Mouse (Mus musculus) forebrain, embryonic 12.5 days (tissue): ENCODE measurements around the gene Ip6k1. TPM values are rescaled to one million over a fixed set of nuclear protein-coding genes. Genes with fewer than 3 reads are reported as not detected.

ENCODE experiments used
- ATAC-seq: fragments of 200-750 bp; cut with Nextera tagmentation; 2 replicates; pipeline ENCODE4 v1.8.0; 2017; ENCODE audit warnings: moderate TSS enrichment; ENCODE audit not compliant: low FRiP score
- H3K27ac ChIP-seq: fragments of 300-500 bp; sonication (generic); 2 replicates; pipeline ENCODE4 v1.5.1; 2016; ENCODE audit warnings: mild to moderate bottlenecking
- H3K27me3 ChIP-seq: fragments of 300-500 bp; sonication (generic); 2 replicates; pipeline ENCODE4 v1.6.1; 2016; ENCODE audit warnings: mild to moderate bottlenecking
- H3K36me3 ChIP-seq: fragments of 300-500 bp; sonication (generic); replicated peaks from 2 replicates; pipeline ENCODE4 v1.6.1; 2016; ENCODE audit warnings: mild to moderate bottlenecking
- H3K4me1 ChIP-seq: fragments of 300-500 bp; sonication (generic); 2 replicates; pipeline ENCODE4 v1.6.1; 2016
- H3K4me2 ChIP-seq: fragments of 300-500 bp; sonication (generic); 2 replicates; pipeline ENCODE4 v1.6.1; 2016; ENCODE audit warnings: mild to moderate bottlenecking, moderate library complexity
- H3K4me3 ChIP-seq: fragments of 300-500 bp; sonication (generic); replicated peaks from 2 replicates; pipeline ENCODE4 v1.5.1; 2016; ENCODE audit warnings: mild to moderate bottlenecking
- H3K9ac ChIP-seq: fragments of 300-500 bp; sonication (generic); 2 replicates; pipeline ENCODE4 v1.6.1; 2016; ENCODE audit warnings: mild to moderate bottlenecking
- H3K9me3 ChIP-seq: fragments of 300-500 bp; sonication (generic); 2 replicates; pipeline ENCODE4 v1.6.1; 2016
- WGBS: fragments of 180-500 bp; shearing (Covaris S2); methylation state at CpG from one replicate; pipeline ENCODE4 v1.1.7; 2016; 5-methylcytosine and 5-hydroxymethylcytosine counted together
- polyA plus RNA-seq: library from polyadenylated mRNA; unstranded; fragments of >200 nt; fragmentation: Nextera tagmentation; extraction: Ambion mirVana; gene quantifications from 2 replicates; pipeline ENCODE4 v1.2.1, GENCODE M21; 2016

The Ip6k1 gene
- polyA plus RNA-seq, 1 experiment from 2014 or later = 88.2 TPM

DNA sequence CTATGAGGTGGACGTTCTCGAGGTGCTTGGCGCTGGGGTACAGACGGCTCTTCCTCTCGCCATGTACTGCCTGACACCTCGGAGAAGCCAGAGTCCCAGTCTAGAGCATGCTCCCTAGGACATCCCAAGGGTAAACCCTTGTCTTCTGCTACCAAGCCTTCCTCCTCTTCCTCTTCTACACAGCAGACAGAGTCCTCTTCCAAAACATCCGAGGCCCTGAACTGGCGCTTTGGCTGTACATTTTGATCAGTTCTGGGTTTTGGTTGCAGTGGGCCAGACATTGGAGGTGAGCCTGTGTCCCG is 17.6 kb upstream of the Ip6k1 start:
- Histone ChIP-seq H3K27ac (peak overlapping the region; percentile 61; the same call in 1 of the 2 replicates), H3K4me1 (peaks cover 31% of the 10 kb centered on the region), H3K9ac (peak overlapping the region; percentile 59; the same call in 1 of the 2 replicates), H3K9me3 (no peaks in the 10 kb centered on the region), H3K4me2 (peak overlapping the region; percentile 86), H3K36me3 (no peaks in the 10 kb centered on the region), H3K4me3 (peak overlapping the region; percentile 60), H3K27me3 (peaks cover 22% of the 10 kb centered on the region)
- WGBS = 73% methylated on average over 9 of the region's 9 CpGs
- no peak for ATAC-seq

DNA sequence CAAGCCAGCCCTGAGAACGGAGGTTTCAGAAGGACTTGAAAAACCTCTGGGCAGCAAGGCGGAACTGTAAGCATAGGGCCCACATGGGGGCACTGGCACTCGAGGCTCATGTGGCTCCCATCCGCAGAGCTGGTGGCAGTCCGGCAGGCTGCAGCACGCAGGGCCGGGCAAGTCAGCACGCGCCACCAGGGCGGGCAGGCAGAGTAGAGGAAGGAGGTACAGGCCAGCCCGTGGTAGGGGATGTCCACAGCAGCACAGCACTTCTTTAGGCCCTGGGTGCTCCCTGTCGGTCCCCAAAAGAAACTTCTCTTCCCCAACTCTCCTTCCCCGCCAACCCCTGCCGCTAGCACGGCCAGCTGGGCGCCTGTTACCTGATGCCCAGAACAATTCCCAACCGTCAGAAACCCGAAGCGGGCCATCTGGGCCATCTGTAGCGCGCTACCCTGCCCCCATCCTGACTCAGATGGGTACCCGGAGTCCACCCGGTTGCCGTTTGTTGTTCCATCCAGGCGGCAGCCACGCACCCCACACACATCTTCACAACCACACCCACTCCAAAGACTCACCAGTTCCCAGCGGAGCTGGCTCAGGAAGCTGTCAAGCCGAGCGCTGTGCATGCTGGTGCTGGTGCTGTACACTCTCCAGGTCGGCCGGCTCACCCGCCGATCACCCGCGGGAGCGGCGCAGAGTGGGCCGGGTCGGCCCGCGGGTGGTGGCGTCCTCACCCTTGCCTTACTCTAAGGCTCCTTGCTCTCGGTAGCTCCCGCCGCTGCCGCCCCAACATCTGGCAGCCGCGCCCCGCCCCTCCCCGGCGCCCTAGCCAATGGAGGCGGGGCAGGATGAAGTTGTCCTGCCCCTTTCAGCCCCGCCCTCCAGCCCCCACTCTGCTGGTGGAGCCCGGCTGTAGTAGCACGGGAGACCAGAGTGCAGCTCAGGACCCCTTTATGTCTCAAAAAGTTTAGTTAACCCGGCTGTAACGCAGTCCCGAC is 16.9 kb upstream of the Ip6k1 start, which contains the start of gene Inka1:
TSS of gene Inka1 (minus strand) at position 749 of the 989 bp plus-strand sequence.
- Histone ChIP-seq H3K27ac (peak within 1 kb of the TSS; percentile 61), H3K36me3 (no peaks in the 10 kb centered on the region), H3K4me1 (peaks cover 31% of the 10 kb centered on the region), H3K27me3 (peaks cover 22% of the 10 kb centered on the region), H3K9ac (peak within 1 kb of the TSS; percentile 59), H3K4me3 (peak within 1 kb of the TSS; percentile 60), H3K9me3 (no peaks in the 10 kb centered on the region), H3K4me2 (peak within 1 kb of the TSS; percentile 86)
- WGBS = 1% methylated on average over 56 of the region's 58 CpGs
- peak; percentile 83 for ATAC-seq

GRCm38 (mm10) chr9:107986376-107986775 is 15.9 kb upstream of the Ip6k1 start:
- peak overlapping the region; percentile 60 for H3K4me3 ChIP-seq
- H3K4me2 ChIP-seq = peak overlapping the region; percentile 86
- WGBS = 8% methylated on average over 18 of the region's 18 CpGs
- H3K27ac ChIP-seq = no peak overlapping the region
- peak; percentile 73 for ATAC-seq
- H3K36me3 ChIP-seq = no peaks in the 10 kb centered on the region
- peaks cover 31% of the 10 kb centered on the region for H3K4me1 ChIP-seq
- H3K9me3 ChIP-seq = no peaks in the 10 kb centered on the region
- H3K27me3 ChIP-seq = peaks cover 22% of the 10 kb centered on the region
- no peak overlapping the region for H3K9ac ChIP-seq

DNA sequence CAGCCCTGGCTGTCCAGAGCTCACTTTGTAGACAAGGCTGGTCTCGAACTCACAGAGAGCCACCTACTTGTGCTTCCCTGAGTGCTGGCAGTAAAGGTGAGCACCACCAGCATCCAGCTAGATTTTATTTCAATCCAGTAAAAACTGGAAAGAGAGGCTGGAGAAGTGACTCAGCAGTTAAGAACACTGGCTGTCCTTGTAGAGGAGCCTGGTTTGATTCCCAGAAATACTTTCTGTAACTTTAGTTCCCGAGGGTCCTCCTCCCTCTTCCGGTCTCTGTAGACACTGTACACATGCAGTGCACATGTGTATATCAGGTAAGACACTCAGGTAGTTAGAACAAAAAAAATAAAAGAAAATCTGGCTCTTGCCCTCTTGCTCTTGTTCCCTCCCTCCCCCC is 14.4 kb upstream of the Ip6k1 start:
- Histone ChIP-seq H3K9me3 (no peaks in the 10 kb centered on the region), H3K27ac (no peak overlapping the region), H3K27me3 (peaks cover 22% of the 10 kb centered on the region), H3K4me3 (no peak overlapping the region), H3K4me2 (no peak overlapping the region), H3K36me3 (no peaks in the 10 kb centered on the region), H3K4me1 (peaks cover 18% of the 10 kb centered on the region), H3K9ac (no peak overlapping the region)
- 81% methylated on average over 3 of the region's 3 CpGs for WGBS
- ATAC-seq = no peak

DNA sequence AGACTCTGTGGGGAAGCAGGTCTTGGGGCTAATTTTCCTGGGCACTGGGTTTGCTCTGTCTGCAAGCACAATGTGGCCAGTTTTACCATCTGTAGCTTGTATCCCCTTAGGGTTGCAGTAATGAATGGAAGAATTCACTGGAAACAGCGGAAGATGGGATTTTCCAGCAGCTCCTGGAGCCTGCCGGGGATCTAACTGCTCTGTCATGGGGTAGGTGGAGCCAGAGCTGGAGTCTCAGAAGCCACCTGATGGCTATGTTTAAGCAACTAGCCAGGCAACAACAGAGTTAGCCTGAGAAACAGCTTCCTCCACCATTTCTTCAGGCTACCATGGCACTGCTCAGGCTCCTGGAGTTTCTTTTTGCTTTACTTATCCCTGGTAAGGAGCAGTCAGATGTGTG is 10.1 kb upstream of the Ip6k1 start, which contains the start of gene Cdhr4:
TSS of gene Cdhr4 (plus strand) at position 301 of the 400 bp plus-strand sequence.
- no peaks in the 10 kb centered on the region for H3K9me3 ChIP-seq
- H3K27me3 ChIP-seq = no peaks in the 10 kb centered on the region
- no peaks in the 10 kb centered on the region for H3K36me3 ChIP-seq
- ATAC-seq = no peak
- no peak within 1 kb of the TSS for H3K27ac ChIP-seq
- H3K9ac ChIP-seq = no peak within 1 kb of the TSS
- no peaks in the 10 kb centered on the region for H3K4me1 ChIP-seq
- no peak within 1 kb of the TSS for H3K4me3 ChIP-seq
- 79% methylated on average over 2 of the region's 2 CpGs for WGBS
- no peak within 1 kb of the TSS for H3K4me2 ChIP-seq

GRCm38 (mm10) chr9:107993013-107993412 is 9.3 kb upstream of the Ip6k1 start:
- H3K27ac ChIP-seq = no peak overlapping the region
- H3K4me2 ChIP-seq = no peak overlapping the region
- no peak overlapping the region for H3K9ac ChIP-seq
- no peak for ATAC-seq
- H3K36me3 ChIP-seq = no peaks in the 10 kb centered on the region
- WGBS = 81% methylated on average over 11 of the region's 11 CpGs
- H3K9me3 ChIP-seq = no peaks in the 10 kb centered on the region
- no peaks in the 10 kb centered on the region for H3K27me3 ChIP-seq
- no peak overlapping the region for H3K4me3 ChIP-seq
- H3K4me1 ChIP-seq = no peaks in the 10 kb centered on the region

DNA sequence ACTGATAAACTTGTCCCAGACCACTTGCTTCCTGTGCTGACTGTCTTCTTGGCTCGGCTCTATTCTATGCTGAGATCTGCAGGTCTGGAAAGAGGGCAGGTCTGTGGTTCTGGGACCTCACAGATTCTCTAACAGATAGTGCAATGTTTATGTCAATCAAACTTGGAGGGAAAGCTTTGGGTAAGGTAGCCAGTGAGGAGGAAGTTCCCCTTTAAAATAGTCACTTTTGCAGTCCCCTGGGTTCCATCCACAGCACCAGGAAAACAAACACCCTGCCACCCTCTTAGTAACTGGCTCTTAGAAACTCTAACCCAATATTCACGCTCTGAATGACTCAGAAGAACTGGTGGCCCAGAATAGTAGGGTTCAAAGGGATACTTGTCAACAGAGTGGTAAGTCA is 7.8 kb upstream of the Ip6k1 start:
- no peak for ATAC-seq
- no peak overlapping the region for H3K4me2 ChIP-seq
- 75% methylated on average over 2 of the region's 2 CpGs for WGBS
- no peaks in the 10 kb centered on the region for H3K36me3 ChIP-seq
- H3K9ac ChIP-seq = no peak overlapping the region
- no peaks in the 10 kb centered on the region for H3K4me1 ChIP-seq
- H3K4me3 ChIP-seq = no peak overlapping the region
- no peak overlapping the region for H3K27ac ChIP-seq
- H3K27me3 ChIP-seq = no peaks in the 10 kb centered on the region
- H3K9me3 ChIP-seq = no peaks in the 10 kb centered on the region

GRCm38 (mm10) chr9:107995513-107995912 is 6.8 kb upstream of the Ip6k1 start:
- Histone ChIP-seq H3K9ac (no peak overlapping the region), H3K9me3 (no peaks in the 10 kb centered on the region), H3K36me3 (no peaks in the 10 kb centered on the region), H3K4me1 (no peaks in the 10 kb centered on the region), H3K27ac (no peak overlapping the region), H3K4me3 (no peak overlapping the region), H3K27me3 (0 out of 2 replicates have a peak, but pooled peaks cover 3% of the 10 kb centered on the region), H3K4me2 (no peak overlapping the region)
- no peak for ATAC-seq
- 93% methylated on average over 21 of the region's 21 CpGs for WGBS

- ATAC-seq = no peak
- H3K27me3 ChIP-seq = 0 out of 2 replicates have a peak, but pooled peaks cover 4% of the 10 kb centered on the region
- WGBS = 86% methylated on average over 5 of the region's 5 CpGs
These were observed 6.3 kb upstream of the Ip6k1 start, which contains the start of gene Gm20662 for GRCm38 (mm10) chr9:107996049-107996448. Gene Gm20662 (plus strand): TSS chr9:107996349.

DNA sequence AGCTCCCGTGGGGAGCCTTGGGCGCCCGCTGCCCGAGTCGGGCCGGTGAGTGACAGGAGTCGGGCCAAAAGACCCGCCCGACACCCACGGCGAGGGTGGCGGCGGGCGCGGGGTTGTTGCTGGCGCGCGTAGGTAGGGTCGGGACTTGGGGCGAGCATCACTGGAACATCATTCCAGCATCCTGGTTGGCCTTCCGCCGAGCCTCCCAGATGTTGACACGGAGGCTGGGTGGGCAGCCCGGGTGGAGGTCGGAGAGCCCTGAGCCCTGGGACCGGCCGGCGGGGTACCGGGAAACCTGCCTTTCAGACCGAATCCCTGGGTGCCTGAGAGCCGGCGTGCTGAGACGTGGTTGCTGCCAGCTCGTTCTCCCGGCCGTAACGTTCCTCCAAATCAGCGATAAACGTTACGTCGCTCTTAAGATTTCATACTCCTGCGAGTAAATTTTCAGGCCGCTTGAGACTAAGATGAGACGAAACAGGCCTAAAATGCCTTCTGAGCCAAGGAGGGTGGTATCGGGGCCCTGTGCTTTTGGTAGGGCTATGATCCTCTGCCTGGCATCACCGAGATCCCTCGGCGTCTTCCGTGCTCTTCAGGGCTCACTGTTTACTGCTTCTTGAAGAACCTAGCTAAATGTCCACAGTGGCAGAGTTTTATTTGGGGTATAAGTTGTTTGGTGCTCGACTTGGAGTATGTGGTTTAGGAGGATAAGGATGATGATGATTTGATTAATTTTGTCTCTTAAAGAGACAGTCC is 653 bp downstream of the Ip6k1 start:
- Histone ChIP-seq H3K9me3 (no peaks in the 10 kb centered on the region), H3K9ac (peak overlapping the region; percentile 93), H3K4me1 (peaks cover 31% of the 10 kb centered on the region), H3K27me3 (0 out of 2 replicates have a peak, but pooled peaks cover 4% of the 10 kb centered on the region), H3K27ac (peak overlapping the region; percentile 95), H3K36me3 (no peaks in the 10 kb centered on the region), H3K4me3 (peak overlapping the region; percentile 99), H3K4me2 (peak overlapping the region; percentile 75)
- WGBS = under 1% methylated on average over 50 of the region's 50 CpGs
- ATAC-seq = no peak; the same call in 1 of the 2 replicates

More at GRCm38 (mm10) chr9:107996049-107996448, 6.3 kb upstream of the Ip6k1 start, which contains the start of gene Gm20662:
- Histone ChIP-seq H3K4me3 (no peak within 1 kb of the TSS), H3K9ac (no peak within 1 kb of the TSS), H3K36me3 (no peaks in the 10 kb centered on the region), H3K9me3 (no peaks in the 10 kb centered on the region), H3K27ac (no peak within 1 kb of the TSS), H3K4me2 (no peak within 1 kb of the TSS), H3K4me1 (no peaks in the 10 kb centered on the region)

DNA sequence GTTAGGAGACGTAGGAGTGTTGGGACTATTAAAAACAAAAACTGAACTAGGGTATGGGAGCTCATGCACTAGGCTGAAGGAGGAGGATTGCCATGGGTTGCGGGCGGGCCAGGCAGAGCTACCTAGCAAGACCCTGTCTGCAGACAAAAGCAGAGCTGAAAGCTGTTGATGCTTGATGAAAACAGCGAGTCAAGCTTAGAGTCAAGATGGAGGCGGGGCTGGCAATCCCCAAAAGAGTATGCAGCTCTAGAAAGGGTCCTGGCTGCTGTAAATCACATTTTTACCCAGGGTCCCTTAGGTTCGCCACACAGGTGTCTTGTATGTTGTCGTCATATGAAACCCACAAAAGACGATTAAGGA is 1.2 kb downstream of the Ip6k1 start:
- WGBS = 18% methylated on average over 8 of the region's 8 CpGs
- no peak for ATAC-seq

DNA sequence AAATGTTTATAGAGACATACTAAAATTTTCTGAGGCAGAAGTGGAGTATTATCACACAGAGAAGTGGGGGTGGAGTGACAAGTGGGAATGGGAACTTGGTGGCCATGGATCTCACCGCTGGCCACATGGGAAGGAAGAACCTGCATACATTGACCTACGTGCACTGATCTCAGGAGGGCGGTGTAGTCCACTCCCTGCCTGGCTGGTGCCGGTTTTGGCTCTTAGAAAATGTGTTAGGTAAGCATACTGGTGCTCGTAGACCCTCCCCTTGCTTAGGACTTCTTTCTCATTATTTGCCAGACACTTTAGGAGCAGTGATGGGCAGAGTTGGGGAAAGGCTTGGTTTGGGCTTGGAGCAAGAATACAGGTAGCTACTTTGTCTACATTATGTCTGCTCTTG is 5.7 kb downstream of the Ip6k1 start:
- Histone ChIP-seq H3K9ac (no peak overlapping the region), H3K4me1 (peaks cover 24% of the 10 kb centered on the region), H3K27me3 (no peaks in the 10 kb centered on the region), H3K4me2 (no peak overlapping the region), H3K27ac (no peak overlapping the region), H3K9me3 (no peaks in the 10 kb centered on the region), H3K36me3 (peaks cover 12% of the 10 kb centered on the region), H3K4me3 (no peak overlapping the region)
- ATAC-seq = no peak
- 97% methylated on average over 5 of the region's 5 CpGs for WGBS

More for the DNA sequence above, 1.2 kb downstream of the Ip6k1 start:
- H3K4me1 ChIP-seq = peaks cover 31% of the 10 kb centered on the region
- peak overlapping the region; percentile 99 for H3K4me3 ChIP-seq
- H3K9ac ChIP-seq = peak overlapping the region; percentile 93
- 0 out of 2 replicates have a peak, but pooled peaks cover 4% of the 10 kb centered on the region for H3K27me3 ChIP-seq
- H3K27ac ChIP-seq = peak overlapping the region; percentile 95; the same call in 1 of the 2 replicates
- H3K36me3 ChIP-seq = 0 out of 2 replicates have a peak, but pooled peaks cover 3% of the 10 kb centered on the region
- H3K9me3 ChIP-seq = no peaks in the 10 kb centered on the region
- H3K4me2 ChIP-seq = peak overlapping the region; percentile 75
